Mouse (Mus musculus) c-Kit-positive CD71-positive TER-119-positive erythroid progenitor cells, embryonic 14.5 days (primary cell): ENCODE measurements around the gene Fam213a.

Experiments used
- DNase-seq: peaks from one replicate; pipeline ENCODE4 v3.0.0-alpha.2; 2013; ENCODE audit warnings: low spot score

The Fam213a gene

DNA sequence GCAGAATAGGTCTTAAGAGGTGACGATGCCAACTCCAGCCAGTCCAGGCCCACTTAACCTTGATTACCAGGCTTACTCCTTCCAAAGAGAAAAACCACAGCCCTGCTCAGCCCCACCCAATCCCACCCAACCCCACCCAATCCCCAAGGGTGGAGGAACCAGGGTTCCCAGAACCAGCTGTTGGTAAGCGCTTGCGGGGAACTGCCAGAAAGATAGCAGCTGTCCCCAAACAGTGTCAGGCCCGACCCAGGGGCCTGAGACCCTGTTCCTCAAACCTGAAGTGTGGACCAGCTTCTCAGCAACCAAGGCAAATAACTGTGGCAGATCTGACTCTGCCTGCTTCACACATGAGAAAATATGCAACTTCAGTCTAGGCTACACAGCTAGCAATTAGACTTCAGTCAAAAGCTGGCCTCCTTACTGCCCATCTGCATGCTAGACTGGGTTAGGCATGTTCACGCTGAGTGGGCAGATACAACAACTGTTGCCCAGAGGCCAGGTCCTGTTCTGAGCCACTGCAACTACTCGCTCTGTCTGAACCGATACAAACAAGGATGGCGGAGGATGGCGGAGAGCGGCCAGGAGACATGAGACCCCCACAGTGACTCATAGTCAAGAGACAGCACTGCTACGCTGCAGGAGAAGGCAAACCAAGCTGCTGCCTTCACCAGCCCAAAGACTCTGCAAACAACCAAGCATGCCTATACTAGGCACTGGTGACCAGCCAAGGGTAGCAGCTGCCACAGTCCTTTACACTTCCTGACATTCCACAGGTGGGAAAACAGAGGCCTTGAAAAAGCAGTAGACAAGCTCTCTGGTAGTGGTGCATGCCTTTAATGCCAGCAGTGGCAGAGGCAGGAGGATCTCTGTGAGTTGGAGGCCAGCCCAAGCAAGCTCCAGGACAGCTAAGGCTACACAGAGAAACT is 51.0 kb downstream of the Fam213a start:
- DNase-seq: peak; percentile 76

- no peak for DNase-seq
Observed at GRCm38 (mm10) chr14:40960237-40960636, 53.4 kb downstream of the Fam213a start.

DNA sequence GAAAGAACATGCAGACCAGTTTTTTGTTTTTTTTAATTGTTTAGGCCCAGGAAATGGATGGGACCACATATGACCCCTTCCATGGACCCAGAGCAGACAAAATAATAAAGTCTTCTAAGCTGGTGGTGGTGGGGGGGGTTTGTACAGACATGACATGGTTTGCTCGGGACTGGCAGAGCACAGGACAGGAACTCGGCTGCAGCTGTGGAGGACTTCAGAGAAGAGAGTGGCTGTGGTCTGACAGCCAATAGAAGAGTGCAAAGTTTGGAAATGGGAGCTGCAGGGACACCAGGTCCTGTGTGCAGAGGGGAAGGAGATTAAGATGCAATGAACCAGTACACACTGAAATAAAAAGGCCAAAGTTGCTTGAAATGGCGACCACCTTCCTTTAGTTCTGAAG is 54.0 kb downstream of the Fam213a start:
- no peak for DNase-seq

GRCm38 (mm10) chr14:40958986-40959381 is 54.6 kb downstream of the Fam213a start:
- DNase-seq: no peak

DNA sequence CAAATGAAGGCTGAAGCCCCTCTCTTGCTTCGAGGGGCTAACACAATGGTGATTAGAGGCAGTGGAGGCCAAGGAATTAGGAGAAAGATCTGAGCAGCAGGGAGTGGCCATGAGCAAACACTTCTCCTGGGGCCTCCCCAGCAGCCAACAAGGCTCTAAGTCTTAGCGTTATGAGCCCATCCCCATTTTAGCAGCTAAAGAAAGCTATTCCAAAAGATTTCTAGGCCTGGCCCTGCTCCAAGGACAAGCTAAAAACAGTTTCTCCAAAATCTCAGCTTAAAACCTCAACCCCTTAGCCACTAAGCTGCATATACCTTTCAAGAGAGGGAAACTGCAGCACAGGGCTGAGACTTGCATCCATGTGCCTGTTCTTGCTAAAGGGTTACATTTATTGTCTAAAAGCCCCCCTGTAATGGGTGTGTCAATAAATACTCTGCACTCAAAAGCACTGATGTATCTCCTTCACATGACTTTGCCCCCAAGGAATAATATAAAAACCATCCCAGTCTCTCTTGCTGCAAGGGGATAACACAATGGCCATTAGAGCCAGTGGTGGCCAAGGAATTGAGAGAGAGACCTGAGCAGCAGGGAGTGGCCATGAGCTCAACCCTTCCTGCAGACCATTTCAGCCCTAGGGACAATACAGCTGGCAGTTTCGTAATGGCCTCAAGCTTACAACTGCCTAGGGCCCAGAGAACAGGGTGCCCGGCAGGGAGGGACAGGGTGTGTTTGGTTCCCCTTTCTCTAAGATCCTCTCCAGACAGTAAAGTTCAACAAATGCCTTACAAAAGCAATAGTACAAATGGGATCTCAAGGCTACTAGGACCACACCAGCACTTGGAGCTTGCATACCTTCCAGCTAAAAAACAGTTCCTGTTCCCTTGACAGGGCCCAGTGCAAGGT is 55.3 kb downstream of the Fam213a start:
- DNase-seq: no peak

DNA sequence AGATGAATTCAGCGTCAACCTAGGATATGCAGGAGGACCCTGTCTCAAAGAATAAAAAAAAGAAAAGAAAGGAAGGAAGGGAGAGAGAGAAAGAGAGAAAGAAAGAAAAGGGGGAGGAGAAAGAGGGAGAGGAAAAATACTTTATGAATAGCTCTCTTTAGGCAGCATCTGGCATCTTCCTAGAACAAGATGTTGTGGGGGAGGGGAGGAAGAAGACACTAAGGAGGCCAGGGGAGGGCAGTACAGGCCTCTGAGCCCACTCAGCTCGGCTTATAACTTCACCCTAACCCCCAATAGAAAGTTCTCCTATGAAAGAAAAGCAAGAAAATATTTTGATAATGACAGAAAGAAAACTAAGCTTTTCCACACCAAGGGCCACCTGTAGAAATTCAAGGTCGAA is 56.0 kb downstream of the Fam213a start:
- no peak for DNase-seq

- DNase-seq: no peak
Observed at GRCm38 (mm10) chr14:40956252-40957146, 57.1 kb downstream of the Fam213a start.

DNA sequence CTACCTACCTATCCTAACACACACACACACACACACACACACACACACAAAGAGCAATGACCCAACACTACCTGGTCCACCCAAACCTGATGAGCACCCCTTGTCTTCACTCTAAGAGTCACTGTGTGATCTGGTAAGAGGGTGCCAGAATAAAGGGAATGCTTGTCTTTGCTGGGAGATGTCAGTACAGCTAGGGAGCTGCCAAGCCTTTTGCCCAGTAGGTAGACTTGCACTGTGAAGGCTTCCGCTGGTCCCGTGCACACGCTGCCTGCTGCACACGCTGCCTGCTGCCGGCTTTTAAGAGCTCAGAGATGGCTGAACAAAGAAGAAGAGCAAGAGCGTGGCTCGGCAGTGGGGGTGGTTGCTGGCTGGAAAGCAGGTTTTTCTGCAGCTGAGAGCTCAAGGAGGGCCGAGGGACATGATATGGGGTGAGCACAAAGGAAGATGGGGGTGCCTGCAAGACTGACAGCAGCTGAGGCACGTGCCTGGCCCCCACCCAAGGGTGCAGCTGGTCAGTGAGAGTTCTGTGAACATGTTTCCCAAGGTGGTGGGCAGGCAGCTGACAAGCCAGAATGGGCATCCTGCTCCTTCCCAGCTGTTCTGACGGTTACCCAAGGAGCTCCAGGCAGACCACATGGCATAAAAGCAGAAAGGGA is 57.9 kb downstream of the Fam213a start:
- DNase-seq: no peak

GRCm38 (mm10) chr14:40955146-40955545 is 58.4 kb downstream of the Fam213a start:
- DNase-seq: no peak

GRCm38 (mm10) chr14:40953381-40953780 is 60.2 kb downstream of the Fam213a start:
- no peak for DNase-seq

- no peak for DNase-seq
Observed at GRCm38 (mm10) chr14:40952715-40953114, 60.9 kb downstream of the Fam213a start.

DNA sequence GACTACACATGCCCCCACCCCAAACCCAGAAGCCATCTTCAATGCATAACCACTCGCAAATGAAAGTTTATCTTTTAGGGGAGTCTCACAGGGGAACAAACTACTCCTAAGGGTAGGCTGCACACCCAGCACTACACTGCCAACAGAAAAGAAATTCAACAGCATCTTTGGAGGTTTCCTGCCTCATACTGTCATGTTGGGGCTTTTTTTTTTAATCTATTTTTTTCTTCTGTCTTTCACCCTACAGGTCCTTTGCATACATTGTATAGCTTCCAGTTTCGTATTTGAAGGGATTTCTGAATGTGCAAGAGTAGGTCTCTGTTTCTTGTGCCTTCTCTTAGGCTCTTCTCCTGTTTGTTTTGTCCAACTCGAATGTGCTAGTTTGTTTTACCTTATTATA is 61.3 kb downstream of the Fam213a start:
- DNase-seq: no peak

GRCm38 (mm10) chr14:40949730-40950614 is 63.6 kb downstream of the Fam213a start:
- no peak for DNase-seq

GRCm38 (mm10) chr14:40949047-40949446 is 64.5 kb downstream of the Fam213a start:
- no peak for DNase-seq

- DNase-seq: no peak
Observed at GRCm38 (mm10) chr14:40948522-40948921, 65.1 kb downstream of the Fam213a start.

- peak; percentile 86 for DNase-seq
Observed at GRCm38 (mm10) chr14:40947431-40948394, 65.9 kb downstream of the Fam213a start.

DNA sequence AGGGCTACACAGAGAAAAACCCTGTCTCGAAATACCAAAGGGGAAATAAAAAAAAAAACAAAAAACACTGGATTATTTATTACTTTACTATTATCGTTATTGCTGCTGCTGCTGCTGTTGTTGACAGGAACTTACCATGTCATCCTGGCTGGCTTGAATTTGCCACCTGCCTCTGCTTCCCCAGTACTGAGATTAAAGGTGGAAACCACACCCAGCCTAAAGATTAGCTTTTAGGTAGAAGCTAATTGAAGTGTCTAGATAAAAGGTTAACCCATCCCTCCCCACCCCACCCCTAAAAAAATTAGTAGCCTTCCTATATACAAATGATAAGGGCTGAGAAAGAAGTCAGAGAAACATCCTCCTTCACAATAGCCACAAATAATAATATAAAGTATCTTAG is 69.8 kb downstream of the Fam213a start:
- no peak for DNase-seq
